Mouse (Mus musculus): ENCODE results near the gene Sp1.

Gene Sp1

GRCm38 (mm10) chr15:102405489-102406195 lies at the start of gene Sp1:
Gene Sp1, plus strand, starts transcription at chr15:102406143.
- peak; percentile 100 for DNase-seq

DNA sequence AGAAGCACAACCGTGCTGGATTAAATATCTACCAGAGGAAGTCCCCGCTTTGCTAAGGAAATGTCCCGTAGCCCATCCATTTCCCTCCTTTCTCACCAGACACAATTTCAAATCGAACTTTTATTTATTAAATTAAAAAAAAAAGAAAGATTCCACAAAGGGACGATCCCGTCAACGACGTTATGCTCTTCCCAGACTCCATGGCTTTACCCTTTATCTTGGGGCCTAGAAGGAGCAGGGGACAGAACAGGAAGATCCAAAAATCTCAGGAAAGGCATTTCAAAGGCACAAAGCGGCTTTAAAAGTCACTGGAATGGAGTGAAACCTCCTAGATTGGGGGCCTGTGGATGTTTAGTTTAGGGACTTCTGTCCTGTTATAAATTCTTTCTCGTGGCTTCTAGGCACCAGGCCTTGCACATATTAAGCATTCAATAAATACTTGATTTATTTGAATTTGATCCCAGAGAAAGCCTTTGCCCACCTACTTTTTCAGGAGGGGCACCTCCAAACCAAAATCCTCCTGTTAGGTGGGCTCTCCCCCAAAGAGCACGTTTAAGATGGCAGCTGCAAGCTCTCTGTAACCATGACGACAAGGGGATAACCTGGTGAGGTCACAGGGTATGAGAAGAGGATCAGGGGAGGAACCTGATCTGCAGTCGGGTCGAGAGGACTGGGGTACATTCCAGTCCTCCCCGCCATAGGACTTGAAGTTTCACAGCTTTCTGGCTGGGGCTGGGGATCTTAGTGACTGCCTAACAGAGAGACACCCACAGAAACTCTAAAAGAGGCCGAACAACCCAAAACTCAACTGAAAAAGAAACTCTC lies 49.2 kb upstream of the Sp1 start:
- no peak for DNase-seq

GRCm38 (mm10) chr15:102358126-102358525 lies 47.8 kb upstream of the Sp1 start:
- no peak for DNase-seq

- DNase-seq: no peak
These were observed 47.1 kb upstream of the Sp1 start for GRCm38 (mm10) chr15:102358834-102359233.

DNA sequence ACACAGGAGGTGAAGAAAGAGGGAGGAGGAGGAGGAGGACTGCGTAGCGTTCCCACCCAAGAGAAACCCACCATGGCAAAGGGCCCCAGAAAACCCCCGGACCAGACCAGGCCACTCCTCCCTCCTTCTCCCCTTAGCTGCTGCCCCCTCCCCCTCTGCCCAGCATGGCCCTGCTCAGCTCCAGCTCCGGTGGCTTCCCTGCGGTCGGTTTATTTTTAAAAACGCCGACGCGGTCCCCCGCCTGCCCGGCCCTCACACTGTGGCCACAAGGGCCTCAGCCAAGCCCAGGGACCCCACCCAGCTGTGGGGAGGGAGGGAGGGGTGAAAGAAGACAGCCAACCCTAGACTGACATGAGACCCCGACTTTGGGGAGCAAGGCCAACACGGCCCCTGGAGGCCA lies 43.3 kb upstream of the Sp1 start:
- DNase-seq: no peak

GRCm38 (mm10) chr15:102364678-102365077 lies 41.3 kb upstream of the Sp1 start:
- no peak for DNase-seq

GRCm38 (mm10) chr15:102366238-102366637 lies 39.7 kb upstream of the Sp1 start:
- no peak for DNase-seq

DNA sequence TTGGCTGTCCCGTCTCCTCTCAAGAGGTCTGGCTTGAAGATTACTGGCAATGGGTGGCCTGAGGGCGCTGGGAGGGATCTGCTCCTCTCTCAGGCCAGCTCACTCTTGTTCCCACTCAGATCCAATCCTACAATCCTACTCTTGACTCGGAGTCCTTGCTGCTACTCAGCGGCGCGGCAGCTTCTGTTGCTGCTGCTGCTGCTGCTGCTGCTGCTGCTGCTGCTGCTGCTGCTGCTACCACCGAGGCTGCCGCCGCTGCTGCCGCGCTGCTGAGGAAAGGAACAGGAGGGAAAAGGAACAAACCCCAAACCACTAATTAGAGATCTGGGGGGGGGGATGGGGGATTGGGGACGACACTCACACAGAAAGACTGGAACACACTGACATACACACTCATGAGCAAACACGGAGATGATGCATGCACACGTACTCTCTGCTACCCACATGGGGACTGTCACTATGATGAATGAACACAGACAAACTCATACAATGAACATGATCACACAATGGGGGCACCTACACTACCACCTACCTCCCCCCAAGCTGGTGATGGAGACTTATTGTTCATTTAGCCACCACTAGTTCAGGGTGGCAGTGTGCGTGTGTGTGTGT lies 39.1 kb upstream of the Sp1 start, which contains the start of gene Sp7:
Gene Sp7, minus strand, starts transcription at position 450 of the 612 bp plus-strand sequence.
- DNase-seq: no peak

DNA sequence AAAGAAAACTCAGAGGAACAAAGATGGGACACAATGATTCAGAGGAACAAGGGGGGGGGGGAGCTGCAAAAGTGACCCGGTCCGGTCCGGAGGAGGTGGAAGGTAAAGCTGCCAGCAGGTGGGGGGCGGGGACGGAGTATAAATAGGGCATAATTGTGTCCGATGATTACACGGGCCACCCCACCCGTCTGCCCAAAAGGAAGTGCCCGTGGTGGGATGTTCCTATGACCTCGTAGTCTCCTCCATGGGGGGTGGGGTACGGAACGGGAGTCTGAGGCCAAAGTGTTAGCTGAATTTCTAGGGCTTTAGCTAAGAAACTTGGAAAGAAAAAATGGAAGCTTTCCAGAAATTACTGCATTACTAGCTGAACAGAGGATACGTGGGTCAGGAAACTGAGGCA lies 36.0 kb upstream of the Sp1 start:
- DNase-seq: no peak

DNA sequence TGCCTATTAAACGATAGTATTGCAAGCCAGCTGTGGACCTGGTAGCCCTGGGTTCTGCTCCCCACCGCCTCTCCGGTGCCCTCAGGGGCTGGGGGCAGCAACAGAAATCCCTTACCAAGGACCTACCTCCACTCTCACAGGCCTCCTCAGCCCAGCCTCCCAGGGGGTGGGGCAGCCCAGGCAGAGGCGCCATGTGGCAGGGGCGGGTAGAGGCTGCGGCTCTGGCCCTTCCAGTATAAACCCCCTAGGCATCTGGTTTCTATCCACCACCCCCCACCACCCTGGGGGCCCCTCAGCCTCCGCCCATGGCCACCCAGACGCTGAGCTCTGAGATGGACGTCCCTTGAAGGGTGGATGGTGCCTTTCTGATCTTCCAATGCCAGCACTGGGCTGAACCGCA lies 35.2 kb upstream of the Sp1 start:
- DNase-seq: no peak

GRCm38 (mm10) chr15:102376453-102377162 lies 29.3 kb upstream of the Sp1 start:
- DNase-seq: peak; percentile 21

DNA sequence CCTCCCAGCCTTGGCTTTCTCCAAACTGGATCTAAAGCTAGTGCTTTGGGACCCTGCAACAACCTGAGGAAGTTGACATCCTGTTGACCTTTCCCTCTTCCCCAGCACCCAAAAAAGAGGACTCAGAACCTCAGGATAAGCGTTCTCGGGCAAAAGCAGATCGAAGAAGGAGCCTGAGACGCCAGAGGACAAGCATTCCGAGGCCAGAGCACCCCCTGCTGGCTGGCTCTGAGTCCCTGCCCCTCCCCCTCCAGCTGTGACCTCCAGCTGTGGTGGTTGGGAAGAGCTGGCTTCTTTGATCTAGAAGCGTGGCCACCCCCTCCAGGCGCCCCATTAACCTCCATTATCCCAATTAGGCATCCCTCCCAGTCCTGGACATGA lies 28.8 kb upstream of the Sp1 start:
- DNase-seq: peak; percentile 77

- no peak for DNase-seq
These were observed 28.1 kb upstream of the Sp1 start for GRCm38 (mm10) chr15:102377810-102378262.

DNA sequence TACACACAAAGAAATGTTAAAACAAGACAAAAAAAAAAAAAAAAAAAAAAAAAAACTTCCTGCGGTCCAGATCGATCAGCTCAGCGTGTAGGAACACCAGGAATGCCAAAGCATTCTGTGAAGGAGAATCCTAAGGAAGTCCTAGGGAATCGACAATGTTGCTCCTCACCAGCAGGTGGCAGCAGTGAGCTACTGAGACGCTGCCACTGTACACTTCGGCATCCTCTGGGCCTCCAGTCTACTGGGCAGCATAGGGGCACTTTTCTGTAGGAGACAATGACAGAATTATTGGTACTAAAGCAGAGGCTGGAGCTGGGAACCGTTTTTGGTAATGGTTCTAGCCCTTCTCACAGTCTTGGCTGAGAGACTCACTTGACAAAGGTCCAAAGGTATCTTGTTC lies 24.4 kb upstream of the Sp1 start:
- peak; percentile 79 for DNase-seq

DNA sequence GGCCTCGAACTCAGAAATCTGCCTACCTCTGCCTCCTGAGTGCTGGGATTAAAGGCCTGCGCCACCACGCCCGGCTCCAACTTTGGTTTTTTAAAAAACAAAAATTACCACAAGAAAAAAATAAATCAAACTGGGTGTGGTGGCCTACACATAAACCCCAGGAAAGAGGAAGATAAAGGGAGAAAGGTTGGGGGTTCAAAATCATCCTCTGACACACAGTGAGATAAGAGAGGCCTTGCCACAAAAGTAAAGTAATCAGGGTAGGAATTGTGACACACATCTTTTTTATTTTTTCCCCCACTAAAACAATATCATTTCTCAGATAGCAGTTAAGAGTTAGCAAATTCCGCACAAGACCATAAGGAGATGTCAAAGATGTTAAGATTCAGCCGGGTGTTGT lies 22.3 kb upstream of the Sp1 start:
- DNase-seq: no peak

DNA sequence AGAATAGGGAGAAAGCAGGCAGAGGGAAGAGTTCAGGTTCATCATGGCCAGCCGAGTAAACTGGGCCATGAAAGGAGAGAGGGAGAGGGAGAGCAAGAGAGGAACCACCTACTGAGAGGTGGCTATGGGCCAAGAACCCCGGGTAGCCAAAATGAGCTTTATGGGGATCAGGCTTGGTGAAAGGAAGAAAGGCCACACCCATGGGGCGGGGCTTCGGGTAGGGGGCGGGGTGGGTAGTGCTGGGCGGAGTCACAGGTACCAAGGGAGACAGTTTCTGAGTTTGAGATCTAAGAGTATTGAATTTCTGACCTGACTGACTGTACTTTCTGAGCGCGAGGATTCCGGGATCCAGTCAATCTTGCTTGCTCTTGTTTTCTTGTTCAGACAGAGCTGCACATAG lies 19.3 kb upstream of the Sp1 start:
- no peak for DNase-seq

- no peak for DNase-seq
These were observed 17.0 kb upstream of the Sp1 start for GRCm38 (mm10) chr15:102388942-102389341.

- no peak for DNase-seq
These were observed 13.4 kb upstream of the Sp1 start for GRCm38 (mm10) chr15:102392520-102392919.

DNA sequence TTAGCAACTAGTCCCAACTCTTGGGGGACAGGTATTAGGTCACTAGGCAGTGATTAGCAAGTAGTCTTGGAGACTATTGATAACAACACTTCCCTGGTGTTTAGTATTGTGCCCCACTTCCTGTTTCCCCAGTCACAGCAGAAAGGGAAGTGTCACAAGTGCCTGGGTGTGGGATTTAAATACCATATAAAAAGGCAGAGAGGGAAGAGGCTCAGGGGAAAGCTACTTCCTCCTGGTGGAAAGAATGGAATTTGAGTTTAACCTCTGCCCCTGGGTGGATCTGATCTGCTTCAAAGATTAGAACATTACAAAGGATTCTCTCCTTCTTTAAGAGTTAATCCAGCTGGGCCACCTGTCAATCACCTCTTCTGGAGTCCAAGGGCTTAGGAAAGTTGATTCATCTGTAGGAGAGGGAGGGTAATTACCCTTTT lies 12.3 kb upstream of the Sp1 start:
- no peak for DNase-seq

- no peak for DNase-seq
These were observed 10.9 kb upstream of the Sp1 start for GRCm38 (mm10) chr15:102395061-102395460.

DNA sequence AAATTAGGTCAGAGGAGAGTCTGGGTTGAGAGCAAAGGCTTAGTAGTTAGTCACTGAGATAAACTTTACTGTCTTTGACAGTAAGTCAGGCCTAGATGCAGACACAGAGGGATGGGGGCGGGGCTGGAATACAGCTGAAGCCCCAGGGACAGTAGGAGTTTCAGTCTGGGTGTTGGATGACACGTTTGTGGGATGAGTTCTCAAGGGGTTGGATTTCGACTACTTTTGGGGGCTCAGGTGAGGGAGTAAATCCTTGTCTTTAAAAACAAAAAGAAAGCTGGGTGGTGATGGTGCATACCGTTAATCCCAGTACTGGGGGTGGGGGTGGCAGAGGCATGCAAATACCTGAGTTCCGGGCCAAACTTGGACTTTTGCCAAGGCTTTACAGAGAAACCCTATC lies 7.3 kb upstream of the Sp1 start:
- no peak for DNase-seq

- peak; percentile 69 for DNase-seq
These were observed 6.4 kb upstream of the Sp1 start for GRCm38 (mm10) chr15:102399229-102400221.
